Mouse (Mus musculus) small intestine, adult 2 months (tissue): Measurements from ENCODE around the gene Trim3. TPM values are rescaled to one million over a fixed set of nuclear protein-coding genes. Genes with fewer than 3 reads are reported as not detected.

Experiments
- H3K27ac ChIP-seq: fragments of 200-500 bp; 2 replicates; pipeline ENCODE4 v1.5.1; 2012; ENCODE audit warnings: low read depth, low read length, control low read depth, inconsistent platforms; ENCODE audit not compliant: insufficient read depth
- H3K27me3 ChIP-seq: fragments of 200-500 bp; 2 replicates; pipeline ENCODE4 v1.6.1; 2012; ENCODE audit warnings: mild to moderate bottlenecking, moderate library complexity, low read length, inconsistent platforms; ENCODE audit not compliant: control insufficient read depth, insufficient read depth
- H3K36me3 ChIP-seq: fragments of 200-500 bp; 2 replicates; pipeline ENCODE4 v1.6.1; 2012; ENCODE audit warnings: mild to moderate bottlenecking, low read length, control low read depth, inconsistent platforms; ENCODE audit not compliant: control insufficient read depth, insufficient read depth
- H3K4me1 ChIP-seq: fragments of 200-500 bp; 2 replicates; pipeline ENCODE4 v1.6.1; 2012; ENCODE audit warnings: low read length, inconsistent platforms, mixed read lengths; ENCODE audit not compliant: control insufficient read depth, insufficient read depth, insufficient read length
- H3K4me3 ChIP-seq: fragments of 200-500 bp; 2 replicates; pipeline ENCODE4 v1.5.1; 2012; ENCODE audit warnings: low read depth, mild to moderate bottlenecking, control low read depth, inconsistent platforms, low read length, moderate library complexity
- CTCF ChIP-seq: fragments of 200-500 bp; IDR thresholded peaks from 2 replicates; pipeline ENCODE4 v1.5.1; 2012; ENCODE audit warnings: low read depth, mild to moderate bottlenecking, control low read depth, inconsistent platforms, low read length, moderate library complexity, mixed read lengths; ENCODE audit not compliant: insufficient replicate concordance, insufficient read length; ENCODE audit errors: extremely low read depth
- POLR2A ChIP-seq: fragments of 200-500 bp; IDR thresholded peaks from 2 replicates; pipeline ENCODE4 v1.6.1; 2012; ENCODE audit warnings: low read depth, mild to moderate bottlenecking, control low read depth, inconsistent platforms, low read length, moderate library complexity
- WGBS: fragments of 180-500 bp; shearing (Covaris S2); methylation state at CpG from one replicate; pipeline ENCODE4 v1.1.7; 2018; 5-methylcytosine and 5-hydroxymethylcytosine counted together
- polyA plus RNA-seq: library from polyadenylated mRNA; depleted of rRNA; stranded (reverse); fragments of >200 nt; gene quantifications from 2 replicates; pipeline ENCODE4 v1.2.3, GENCODE M21; 2012

Trim3 gene
- polyA plus RNA-seq, 1 experiment, result 15.5 TPM

- WGBS, result 90% methylated on average over 6 of the region's 6 CpGs
Observed at GRCm38 (mm10) chr7:105638776-105639175, 5.4 kb upstream of the Trim3 start.

GRCm38 (mm10) chr7:105635726-105636125, 2.4 kb upstream of the Trim3 start:
- Histone ChIP-seq H3K36me3 (peaks cover 12% of the 10 kb centered on the region), H3K27ac (no peak overlapping the region), H3K4me3 (no peak overlapping the region), H3K4me1 (no peaks in the 10 kb centered on the region; the same call in 1 of the 2 replicates), H3K27me3 (no peaks in the 10 kb centered on the region; the same call in 1 of the 2 replicates)
- WGBS, result 90% methylated on average over 2 of the region's 2 CpGs
- TF ChIP-seq POLR2A (no peak), CTCF (no peak)

More at GRCm38 (mm10) chr7:105638776-105639175, 5.4 kb upstream of the Trim3 start:
- Histone ChIP-seq H3K36me3 (peaks cover 13% of the 10 kb centered on the region), H3K4me3 (no peak overlapping the region), H3K27ac (no peak overlapping the region), H3K4me1 (peaks cover 9% of the 10 kb centered on the region), H3K27me3 (no peaks in the 10 kb centered on the region)
- TF ChIP-seq POLR2A (no peak), CTCF (no peak)

GRCm38 (mm10) chr7:105634272-105634920, 1.0 kb upstream of the Trim3 start:
- H3K4me1 ChIP-seq, result no peaks in the 10 kb centered on the region
- 35% methylated on average over 9 of the region's 9 CpGs for WGBS
- TF ChIP-seq POLR2A (no peak), CTCF (no peak)
- no peak overlapping the region for H3K27ac ChIP-seq
- H3K4me3 ChIP-seq, result no peak overlapping the region
- peaks cover 12% of the 10 kb centered on the region for H3K36me3 ChIP-seq
- no peaks in the 10 kb centered on the region; the same call in 1 of the 2 replicates for H3K27me3 ChIP-seq

GRCm38 (mm10) chr7:105633801-105634135, 397 bp upstream of the Trim3 start:
- TF ChIP-seq POLR2A (no peak; the same call in 1 of the 2 replicates), CTCF (no peak)
- H3K27ac ChIP-seq, result peak overlapping the region; percentile 10
- H3K4me1 ChIP-seq, result no peaks in the 10 kb centered on the region; the same call in 1 of the 2 replicates
- H3K27me3 ChIP-seq, result no peaks in the 10 kb centered on the region; the same call in 1 of the 2 replicates
- peaks cover 12% of the 10 kb centered on the region for H3K36me3 ChIP-seq
- H3K4me3 ChIP-seq, result peak overlapping the region; percentile 62
- 3% methylated on average over 10 of the region's 10 CpGs for WGBS

- WGBS, result 28% methylated on average over 4 of the region's 4 CpGs
- peaks cover 6% of the 10 kb centered on the region for H3K36me3 ChIP-seq
- TF ChIP-seq POLR2A (no peak; the same call in 1 of the 2 replicates), CTCF (no peak)
- no peak overlapping the region for H3K27ac ChIP-seq
- H3K27me3 ChIP-seq, result no peaks in the 10 kb centered on the region; the same call in 1 of the 2 replicates
- H3K4me1 ChIP-seq, result peaks cover 2% of the 10 kb centered on the region; the same call in 1 of the 2 replicates
- peak overlapping the region; percentile 93 for H3K4me3 ChIP-seq
Observed at GRCm38 (mm10) chr7:105632551-105632972, 809 bp downstream of the Trim3 start.

GRCm38 (mm10) chr7:105628633-105629032, 4.7 kb downstream of the Trim3 start:
- 13% methylated on average over 3 of the region's 3 CpGs for WGBS

GRCm38 (mm10) chr7:105625397-105625796, 8.0 kb downstream of the Trim3 start:
- 90% methylated on average over 6 of the region's 6 CpGs for WGBS
- H3K27me3 ChIP-seq, result no peaks in the 10 kb centered on the region
- H3K27ac ChIP-seq, result no peak overlapping the region
- H3K4me1 ChIP-seq, result peaks cover 2% of the 10 kb centered on the region; the same call in 1 of the 2 replicates
- H3K4me3 ChIP-seq, result no peak overlapping the region
- TF ChIP-seq CTCF (no peak), POLR2A (no peak)
- peaks cover 4% of the 10 kb centered on the region; the same call in 1 of the 2 replicates for H3K36me3 ChIP-seq

More at GRCm38 (mm10) chr7:105628633-105629032, 4.7 kb downstream of the Trim3 start:
- peaks cover 4% of the 10 kb centered on the region; the same call in 1 of the 2 replicates for H3K36me3 ChIP-seq
- H3K27ac ChIP-seq, result no peak overlapping the region
- H3K27me3 ChIP-seq, result no peaks in the 10 kb centered on the region; the same call in 1 of the 2 replicates
- TF ChIP-seq POLR2A (no peak), CTCF (no peak)
- H3K4me1 ChIP-seq, result peaks cover 2% of the 10 kb centered on the region; the same call in 1 of the 2 replicates
- no peak overlapping the region for H3K4me3 ChIP-seq
